Mouse (Mus musculus) liver, postnatal 0 days (tissue): ENCODE measurements around the gene Ccdc40. TPM values are rescaled to one million over a fixed set of nuclear protein-coding genes. Genes with fewer than 3 reads are reported as not detected.
A peak's percentile ranks its signal among the peaks of the same experiment; 100 is the strongest.
"Not testable (repeated sequence)": the region's sequence is repeated elsewhere in the genome, so short reads cannot be mapped to it uniquely, and the experiment has no call there.

Source experiments
- ATAC-seq: fragments of 200-750 bp; cut with Nextera tagmentation; 2 replicates; pipeline ENCODE4 v1.8.0; 2017; ENCODE audit warnings: mild to moderate bottlenecking, moderate library complexity
- DNase-seq: peaks from one replicate; pipeline ENCODE4 v3.0.0-alpha.2; 2016
- H3K27ac ChIP-seq: fragments of 300-500 bp; sonication (generic); 2 replicates; pipeline ENCODE4 v1.5.1; 2014; ENCODE audit warnings: antibody characterized with exemption, moderate library complexity, mild to moderate bottlenecking, low read depth
- H3K27me3 ChIP-seq: fragments of 300-500 bp; sonication (generic); 2 replicates; pipeline ENCODE4 v1.6.1; 2014; ENCODE audit warnings: low read length, control low read depth, mixed read lengths; ENCODE audit not compliant: insufficient read depth
- H3K36me3 ChIP-seq: fragments of 300-500 bp; sonication (generic); replicated peaks from 2 replicates; pipeline ENCODE4 v1.6.1; 2014; ENCODE audit warnings: mild to moderate bottlenecking, control low read depth, low read length, moderate library complexity, mixed read lengths; ENCODE audit not compliant: insufficient read depth
- H3K4me1 ChIP-seq: fragments of 300-500 bp; sonication (generic); 2 replicates; pipeline ENCODE4 v1.6.1; 2014; ENCODE audit warnings: antibody characterized with exemption, mild to moderate bottlenecking, control low read depth; ENCODE audit not compliant: insufficient read depth
- H3K4me2 ChIP-seq: fragments of 300-500 bp; sonication (generic); 2 replicates; pipeline ENCODE4 v1.6.1; 2014; ENCODE audit warnings: low read depth, mild to moderate bottlenecking, low read length, moderate library complexity, mixed read lengths
- H3K4me3 ChIP-seq: fragments of 300-500 bp; sonication (generic); 2 replicates; pipeline ENCODE4 v1.5.1; 2014; ENCODE audit warnings: low read depth, low read length
- H3K9ac ChIP-seq: fragments of 300-500 bp; sonication (generic); replicated peaks from 2 replicates; pipeline ENCODE4 v1.6.1; 2014; ENCODE audit warnings: mild to moderate bottlenecking, moderate library complexity
- H3K9me3 ChIP-seq: fragments of 300-500 bp; sonication (generic); 2 replicates; pipeline ENCODE4 v1.6.1; 2016; ENCODE audit warnings: mild to moderate bottlenecking, control low read depth, low read length, mixed read lengths
- CTCF ChIP-seq: sonication (generic); IDR thresholded peaks from 2 replicates; pipeline ENCODE4 v1.5.1; 2016; ENCODE audit warnings: antibody characterized with exemption, low read depth
- EP300 ChIP-seq: IDR thresholded peaks from 2 replicates; pipeline ENCODE4 v1.6.1; 2016; ENCODE audit warnings: antibody characterized with exemption, low read depth, mild to moderate bottlenecking
- WGBS: fragments of 180-500 bp; shearing (Covaris S2); extraction: QIAGEN DNeasy Blood & Tissue Kit; methylation state at CpG from one replicate; pipeline ENCODE4 v1.1.7; 2014; ENCODE audit not compliant: insufficient replicate concordance; 5-methylcytosine and 5-hydroxymethylcytosine counted together
- polyA plus RNA-seq: library from polyadenylated mRNA; unstranded; fragments of >200 nt; fragmentation: Nextera tagmentation; extraction: Ambion mirVana; gene quantifications from 2 replicates; pipeline ENCODE4 v1.2.1, GENCODE M21; 2015

Gene Ccdc40
- polyA plus RNA-seq, 1 experiment from 2014 or later = 0.95 TPM

DNA sequence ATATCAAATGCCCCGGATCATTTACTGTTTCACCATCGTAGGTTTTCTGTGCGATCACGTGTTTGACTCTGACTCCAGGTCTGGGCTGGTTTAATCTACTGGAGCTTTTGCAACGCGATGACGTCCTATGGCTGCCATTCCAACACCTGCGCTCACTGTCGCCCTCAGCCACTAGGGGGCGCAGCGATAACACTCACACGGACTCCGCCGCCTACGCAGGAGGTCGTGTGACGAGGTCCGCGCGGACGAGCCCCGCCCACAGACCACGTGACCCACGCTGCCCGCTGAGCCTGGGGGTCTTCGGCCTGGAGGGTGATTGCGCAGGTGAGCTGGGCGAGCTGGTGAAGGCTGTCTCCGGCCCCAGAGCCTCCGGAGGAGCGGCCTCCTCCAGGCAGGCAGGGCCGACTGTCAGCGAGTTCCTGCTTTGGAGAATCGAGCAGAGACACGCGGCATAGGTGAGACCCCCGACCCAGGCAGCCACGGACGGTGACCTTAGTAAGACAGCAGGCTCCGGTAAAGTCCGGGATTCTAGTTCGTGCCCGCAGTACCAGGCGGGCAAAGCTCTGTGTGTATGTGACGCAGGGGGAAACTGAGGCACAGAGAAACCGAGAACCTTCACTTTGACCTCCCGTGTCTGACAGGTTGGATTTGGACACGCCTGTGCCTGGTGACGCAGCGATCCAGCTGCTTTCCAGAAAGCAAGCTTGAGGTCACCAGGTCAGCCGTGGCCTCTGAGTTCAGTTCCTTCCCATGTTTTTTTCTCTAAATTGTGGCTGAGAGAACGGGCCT, 39.6 kb downstream of the Ccdc40 start, which contains the start of gene Gaa:
TSS of gene Gaa (plus strand) at position 120 of the 789 bp plus-strand sequence.
- Histone ChIP-seq H3K27me3 (no peaks in the 10 kb centered on the region), H3K27ac (peak within 1 kb of the TSS; percentile 82), H3K9ac (peak within 1 kb of the TSS; percentile 67), H3K4me1 (peaks cover 8% of the 10 kb centered on the region; the same call in 1 of the 2 replicates), H3K4me2 (peak within 1 kb of the TSS; percentile 92), H3K9me3 (no peaks in the 10 kb centered on the region), H3K36me3 (no peaks in the 10 kb centered on the region; the same call in 1 of the 2 replicates), H3K4me3 (peak within 1 kb of the TSS; percentile 65)
- ATAC-seq = peak; percentile 93
- peak; percentile 97 for DNase-seq
- 2% methylated on average over 46 of the region's 52 CpGs for WGBS
- peak; percentile 100 for TF ChIP-seq CTCF
- TF ChIP-seq EP300 = no peak

DNA sequence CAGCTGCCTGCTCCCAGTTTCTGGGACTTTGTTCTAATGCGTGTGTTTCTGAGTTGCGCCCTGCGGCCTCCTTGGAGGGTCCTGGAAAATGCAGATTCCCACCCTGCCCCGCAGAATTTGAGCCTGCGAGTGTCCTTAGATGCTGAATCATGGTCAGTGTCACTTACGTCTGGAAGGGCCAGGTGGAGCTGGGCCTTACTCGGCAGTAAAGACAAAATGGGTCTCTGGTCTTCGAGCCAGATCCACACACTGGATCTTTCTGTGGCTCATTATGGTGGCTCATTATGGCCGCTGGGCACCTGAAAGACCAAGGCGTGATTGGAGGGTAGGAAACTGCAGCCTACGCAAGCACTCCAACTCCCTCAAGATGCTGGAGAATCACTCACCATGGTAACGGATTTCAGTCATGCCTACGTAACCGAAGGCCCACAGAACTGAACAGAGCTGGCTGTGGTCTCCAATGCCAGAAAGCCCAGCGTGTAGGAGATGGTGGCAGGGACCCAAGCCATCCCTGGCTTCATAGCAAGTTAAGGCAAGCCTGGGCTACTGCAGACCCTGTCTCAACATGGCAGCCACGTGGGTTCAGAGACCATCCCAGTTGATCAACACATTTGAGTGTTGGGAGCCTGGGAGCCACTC, 40.3 kb downstream of the Ccdc40 start:
- no peaks in the 10 kb centered on the region for H3K9me3 ChIP-seq
- H3K27me3 ChIP-seq = no peaks in the 10 kb centered on the region
- no peak for DNase-seq
- H3K4me2 ChIP-seq = peak overlapping the region; percentile 92
- H3K9ac ChIP-seq = peak overlapping the region; percentile 67; the same call in 1 of the 2 replicates
- H3K4me1 ChIP-seq = peaks cover 8% of the 10 kb centered on the region; the same call in 1 of the 2 replicates
- no peak for ATAC-seq
- H3K27ac ChIP-seq = peak overlapping the region; percentile 82; the same call in 1 of the 2 replicates
- TF ChIP-seq EP300 (no peak), CTCF (no peak)
- 72% methylated on average over 16 of the region's 16 CpGs for WGBS
- H3K4me3 ChIP-seq = peak overlapping the region; percentile 65
- no peaks in the 10 kb centered on the region; the same call in 1 of the 2 replicates for H3K36me3 ChIP-seq

DNA sequence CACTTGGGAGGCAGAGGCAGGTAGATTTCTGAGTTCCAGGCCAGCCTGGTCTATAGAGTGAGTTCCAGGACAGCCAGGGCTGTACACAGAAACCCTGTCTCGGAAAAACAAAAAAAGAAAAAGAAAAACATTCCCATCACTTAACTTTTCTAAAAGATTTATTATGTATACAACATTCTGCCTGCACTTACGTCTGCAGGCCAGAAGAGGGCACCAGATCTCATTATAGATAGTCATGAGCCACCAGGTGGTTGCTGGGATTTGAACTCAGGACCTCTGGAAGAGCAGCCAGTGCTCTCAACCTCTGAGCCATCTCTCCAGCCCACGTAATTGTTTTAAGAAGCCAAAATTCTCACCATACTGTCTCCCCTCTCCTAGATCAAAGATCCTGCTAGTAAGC, 44.1 kb downstream of the Ccdc40 start:
- 81% methylated on average over 3 of the region's 3 CpGs for WGBS
- not testable (repeated sequence) for H3K4me2 ChIP-seq, H3K4me1 ChIP-seq, H3K9me3 ChIP-seq, ATAC-seq, H3K27me3 ChIP-seq, H3K36me3 ChIP-seq, H3K4me3 ChIP-seq, DNase-seq, H3K27ac ChIP-seq, H3K9ac ChIP-seq
- peak; percentile 61 for TF ChIP-seq CTCF

DNA sequence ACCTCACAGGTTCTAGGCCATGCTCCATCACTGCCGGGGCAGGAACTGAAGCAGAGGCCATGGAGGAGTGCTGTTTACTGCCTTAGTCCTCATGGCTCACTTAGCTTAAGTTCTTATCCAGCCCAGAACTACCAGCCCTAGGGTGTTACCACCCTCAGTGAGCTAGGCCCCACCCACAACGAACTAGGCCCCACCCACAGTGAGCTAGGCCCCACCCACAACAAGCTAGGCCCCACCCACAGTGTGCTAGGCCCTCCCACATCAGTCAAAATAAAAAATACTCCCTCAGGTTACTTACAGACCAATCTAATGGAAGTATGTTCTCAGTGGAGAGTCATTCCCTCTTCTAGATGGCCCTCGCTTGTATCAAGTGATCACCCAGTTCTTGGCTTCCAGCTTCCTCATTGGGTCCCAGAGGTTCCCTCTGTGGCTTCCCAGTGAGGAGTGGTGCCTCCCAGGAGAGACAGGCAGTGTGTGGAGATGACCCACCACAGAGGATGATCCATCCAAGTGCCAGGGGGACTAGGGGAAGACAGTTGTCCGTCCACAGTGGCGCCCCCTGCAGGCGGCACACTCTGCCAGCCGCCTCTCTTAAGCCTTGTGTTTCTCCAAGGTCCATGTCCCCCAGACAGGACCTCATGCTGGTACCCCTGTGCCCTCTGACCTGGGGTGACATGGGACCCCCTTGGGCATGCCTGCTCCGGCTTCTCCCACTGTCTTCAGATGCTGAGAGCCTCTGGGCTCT, 45.0 kb downstream of the Ccdc40 start:
- WGBS = 80% methylated on average over 8 of the region's 8 CpGs
- no peaks in the 10 kb centered on the region for H3K27me3 ChIP-seq
- DNase-seq = peak; percentile 47
- no peak overlapping the region for H3K4me2 ChIP-seq
- H3K9me3 ChIP-seq = no peaks in the 10 kb centered on the region
- H3K36me3 ChIP-seq = peaks cover 5% of the 10 kb centered on the region; the same call in 1 of the 2 replicates
- TF ChIP-seq EP300 = no peak
- peak; percentile 53 for TF ChIP-seq CTCF
- no peak overlapping the region for H3K27ac ChIP-seq
- peak; percentile 24; the same call in 1 of the 2 replicates for ATAC-seq
- H3K4me3 ChIP-seq = no peak overlapping the region
- no peak overlapping the region for H3K9ac ChIP-seq
- peaks cover 1% of the 10 kb centered on the region; the same call in 1 of the 2 replicates for H3K4me1 ChIP-seq

DNA sequence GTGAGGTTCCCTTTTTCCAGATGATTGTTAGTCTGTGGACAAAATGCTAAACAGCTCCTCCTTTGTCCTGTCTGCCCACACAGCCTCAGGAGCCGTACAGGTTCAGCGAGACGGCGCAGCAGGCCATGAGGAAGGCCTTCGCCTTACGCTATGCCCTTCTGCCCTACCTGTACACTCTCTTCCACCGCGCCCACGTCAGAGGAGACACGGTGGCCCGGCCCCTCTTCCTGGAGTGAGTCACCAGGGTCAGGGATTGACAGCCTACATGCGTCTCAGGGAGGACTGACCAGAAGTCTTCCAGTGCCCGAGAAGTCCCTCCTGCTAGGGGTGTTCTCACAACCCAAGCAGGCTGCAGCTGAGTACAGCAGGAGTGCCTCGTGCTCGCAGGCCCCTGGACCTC, 52.7 kb downstream of the Ccdc40 start:
- TF ChIP-seq CTCF = no peak
- TF ChIP-seq EP300 = no peak
- WGBS = 82% methylated on average over 15 of the region's 15 CpGs
- no peaks in the 10 kb centered on the region for H3K9me3 ChIP-seq
- DNase-seq (no peak), ATAC-seq (no peak)
- H3K36me3 ChIP-seq = peaks cover 15% of the 10 kb centered on the region
- H3K27me3 ChIP-seq = no peaks in the 10 kb centered on the region
- H3K4me2 ChIP-seq = no peak overlapping the region
- H3K27ac ChIP-seq = no peak overlapping the region
- no peak overlapping the region for H3K4me3 ChIP-seq
- no peak overlapping the region for H3K9ac ChIP-seq
- H3K4me1 ChIP-seq = no peaks in the 10 kb centered on the region
